Mouse (Mus musculus): ENCODE measurements at regions not wholly inside any gene's neighbourhood (a gene's known extent, or its start where the extent isn't known, plus 50 kb on each side); places are given as distances from the start of the nearest gene placed in this dataset.

DNA sequence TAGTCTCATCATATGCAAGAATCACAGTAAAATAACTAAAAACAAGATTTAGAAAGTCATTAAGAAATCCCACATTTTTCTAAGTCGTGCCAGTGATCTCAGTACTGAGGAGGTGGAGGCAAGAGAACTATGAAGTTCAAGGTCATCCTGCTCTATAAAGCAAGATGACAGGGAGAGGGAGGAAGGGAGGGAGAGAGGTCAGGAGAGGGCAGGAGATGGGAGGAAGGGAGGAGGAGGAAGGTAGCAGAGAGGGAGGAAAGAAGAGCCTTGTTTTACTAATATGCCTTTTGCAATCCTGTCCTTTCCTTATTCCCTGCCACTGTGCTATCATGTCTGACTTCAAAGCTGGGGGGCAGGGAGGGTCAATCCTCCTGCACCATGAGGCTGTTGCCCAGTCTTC lies 137.3 kb downstream of the Gipc2 start:
- no peak for TF ChIP-seq CTCF (IDR thresholded peaks at IDR 0.05)
- TF ChIP-seq EP300 (IDR thresholded peaks at IDR 0.05) = no peak

Data from lung, postnatal 0 days (tissue).